Mouse (Mus musculus) hematopoietic stem cell, adult 5-6 weeks (primary cell): ENCODE data around the gene Dnaaf3. TPM values are rescaled to one million over a fixed set of nuclear protein-coding genes. Genes with fewer than 3 reads are reported as not detected.
"Not testable (repeated sequence)": the region's sequence is repeated elsewhere in the genome, so short reads cannot be mapped to it uniquely, and the experiment has no call there.

Experiments used
- ATAC-seq, 2 experiments: fragments of 125-278 bp in 1 of 2; replicated peaks in 1 of 2; 2 replicates each; pipeline ENCODE4 v1.8.0; 2016 to 2017; ENCODE audit warnings: inconsistent platforms in 2 of 2, mild to moderate bottlenecking in 2 of 2, moderate number of reproducible peaks in 2 of 2, low read depth in 1 of 2, moderate TSS enrichment in 1 of 2; ENCODE audit not compliant: low FRiP score in 2 of 2, poor library complexity in 2 of 2, severe bottlenecking in 2 of 2, insufficient read depth in 1 of 2, low TSS enrichment in 1 of 2
- total RNA-seq: library from RNA; stranded (forward); fragments of 172-1452, 232-1000 nt; gene quantifications from 2 replicates; pipeline ENCODE4 v1.2.3, GENCODE M21; 2017

Dnaaf3 gene
- total RNA-seq, result 2.4 and 2.6 TPM in 2 replicates

GRCm38 (mm10) chr7:4532005-4532729, at the start of gene Dnaaf3:
Dnaaf3 (minus strand) TSS chr7:4532453.
- peak; percentile 70 to 81 for ATAC-seq

DNA sequence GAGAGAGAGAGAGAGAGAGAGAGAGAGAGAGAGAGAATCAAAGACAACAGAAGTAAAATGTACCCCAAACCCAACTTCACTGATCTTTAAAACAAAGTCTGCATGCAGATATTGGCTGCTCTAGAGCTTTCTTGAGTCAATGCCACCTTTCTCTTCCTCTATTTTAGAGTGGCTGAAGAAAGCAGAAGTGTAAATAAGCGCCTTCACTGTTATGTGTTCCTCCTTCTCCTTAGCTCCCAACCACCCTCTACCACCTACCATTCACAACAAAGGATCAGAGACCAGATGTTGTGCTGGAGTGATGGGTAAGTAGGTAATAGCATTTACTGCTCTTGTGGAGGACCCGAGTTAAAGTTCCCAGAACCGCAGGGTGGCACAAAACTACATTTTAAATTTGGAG, 49.2 kb upstream of the Dnaaf3 start:
- peak; percentile 72 to 86 for ATAC-seq

- peak; percentile 71 to 78 for ATAC-seq
Measured at GRCm38 (mm10) chr7:4572361-4572760, 40.1 kb upstream of the Dnaaf3 start.

- ATAC-seq, result no peak
Measured at GRCm38 (mm10) chr7:4562660-4563059, 30.4 kb upstream of the Dnaaf3 start.

GRCm38 (mm10) chr7:4557167-4557560, 24.9 kb upstream of the Dnaaf3 start:
- no peak for ATAC-seq

DNA sequence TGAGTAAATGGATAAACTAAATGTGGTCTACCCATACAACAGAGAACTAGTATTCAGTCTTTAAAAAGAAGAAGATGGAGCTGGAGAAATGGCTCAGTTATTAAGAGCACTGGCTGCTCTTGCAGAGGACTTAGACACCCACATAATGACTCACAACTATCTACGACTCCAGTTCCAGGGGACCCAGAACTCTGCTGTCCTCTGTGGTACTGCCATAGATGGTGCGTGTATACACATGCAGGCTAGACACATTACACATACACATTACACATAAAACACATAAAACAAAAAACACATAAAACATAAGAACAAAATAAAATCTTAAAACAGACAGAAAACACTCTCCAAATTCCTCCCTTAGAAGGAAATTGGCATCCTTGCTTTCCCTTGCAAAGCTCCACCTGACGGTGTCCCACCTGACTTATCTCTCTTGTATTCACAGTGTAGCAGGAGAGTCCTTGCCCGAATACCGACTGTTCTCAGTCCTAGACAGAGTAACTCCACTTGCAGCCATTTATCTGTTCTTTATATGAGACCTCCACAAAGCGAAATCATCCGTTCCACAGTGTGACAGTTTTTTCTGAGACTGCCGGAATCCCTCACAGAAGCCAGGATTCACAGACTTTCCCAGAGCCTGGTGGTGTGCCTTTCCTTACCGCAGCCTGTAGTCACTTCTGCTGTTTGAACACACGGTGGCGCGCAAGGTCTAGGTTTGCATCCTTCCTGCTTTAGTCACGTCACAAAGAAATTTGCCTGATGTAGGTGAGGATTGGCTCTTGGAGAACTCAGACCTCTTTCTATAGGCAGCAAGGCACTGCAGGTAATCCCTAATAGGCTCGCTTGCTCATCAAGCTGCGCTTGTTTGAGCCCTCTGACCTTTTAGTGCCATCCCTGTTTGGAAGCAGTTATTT, 24.3 kb upstream of the Dnaaf3 start:
- ATAC-seq, result peak; percentile 98 to 99

GRCm38 (mm10) chr7:4547221-4547641, 15.0 kb upstream of the Dnaaf3 start, which contains the start of gene Syt5:
Syt5 (minus strand) TSS chr7:4547541.
- ATAC-seq, result peak in 1 of 2 experiments; percentile 15; a peak in 1 of 4 replicates

GRCm38 (mm10) chr7:4546591-4547131, 14.4 kb upstream of the Dnaaf3 start:
- ATAC-seq, result peak; percentile 42 to 52; a peak in 3 of 4 replicates

DNA sequence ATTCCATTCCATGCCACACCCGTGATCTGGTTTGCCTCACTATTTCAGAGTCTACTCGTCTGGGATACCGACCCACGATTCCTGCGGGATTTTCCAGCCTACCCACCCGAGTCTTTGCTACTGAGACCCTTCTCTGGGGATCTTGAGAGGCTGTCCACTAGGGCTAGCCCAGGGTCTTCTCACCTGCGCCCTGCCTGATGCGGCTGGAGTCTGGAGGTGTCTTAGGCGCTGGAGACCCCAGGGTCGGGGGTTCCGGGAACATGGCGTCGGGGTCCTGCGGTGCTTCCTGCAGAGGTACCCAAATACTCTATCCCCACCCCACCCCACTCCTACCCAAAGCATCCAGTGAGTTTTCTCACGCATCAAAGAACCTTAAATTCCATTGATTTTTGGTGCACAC, 13.8 kb upstream of the Dnaaf3 start:
- no peak for ATAC-seq

DNA sequence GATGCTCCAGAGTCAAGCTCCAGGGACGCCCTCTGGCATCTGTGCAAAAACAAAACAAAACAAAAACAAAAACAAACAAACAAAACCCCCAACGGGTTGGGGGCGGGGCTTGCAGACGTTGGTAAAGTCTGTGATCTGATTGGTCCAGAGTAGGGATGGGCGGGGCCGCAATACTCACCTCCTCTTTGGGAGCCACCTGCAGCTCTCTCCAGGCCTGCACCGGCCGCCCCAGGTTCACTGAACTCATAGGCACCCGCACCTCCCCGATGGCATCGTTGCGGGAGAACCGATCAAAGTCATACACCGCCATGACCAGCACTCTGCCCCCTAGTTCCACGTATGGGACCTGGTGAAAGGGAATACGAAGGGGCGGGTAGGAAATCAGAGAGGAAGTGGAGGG, 9.8 kb upstream of the Dnaaf3 start:
- no peak for ATAC-seq

GRCm38 (mm10) chr7:4541344-4541743, 9.1 kb upstream of the Dnaaf3 start:
- ATAC-seq, result no peak

GRCm38 (mm10) chr7:4539019-4539418, 6.8 kb upstream of the Dnaaf3 start:
- ATAC-seq, result no peak

GRCm38 (mm10) chr7:4537181-4537580, 4.9 kb upstream of the Dnaaf3 start:
- ATAC-seq, result no peak

GRCm38 (mm10) chr7:4536369-4536768, 4.1 kb upstream of the Dnaaf3 start:
- ATAC-seq, result no peak

- ATAC-seq, result not testable (repeated sequence)
Measured at GRCm38 (mm10) chr7:4530166-4530565, 2.1 kb downstream of the Dnaaf3 start.

DNA sequence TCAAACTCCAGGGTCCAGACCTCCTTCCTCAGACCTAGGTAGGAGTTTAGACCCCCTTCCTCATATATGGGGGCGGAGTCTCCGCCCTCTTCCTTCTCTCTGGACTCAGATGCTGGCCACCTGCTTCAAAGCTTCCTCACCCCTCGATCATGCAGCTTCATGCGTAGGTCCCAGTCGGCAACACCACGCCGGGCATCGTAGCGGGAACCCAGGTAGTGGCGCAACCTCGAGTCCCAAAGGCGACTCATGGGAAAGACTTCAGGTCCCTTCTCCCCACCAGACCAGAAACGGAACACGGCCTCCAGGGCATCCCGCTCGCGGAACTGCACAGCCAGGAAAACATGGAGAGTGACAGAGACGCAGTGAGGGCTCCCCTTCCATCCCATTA, 5.0 kb downstream of the Dnaaf3 start:
- ATAC-seq, result 0 out of 4 replicates have a peak, but pooled peaks of 1 of the 2 experiments have one; percentile 5

DNA sequence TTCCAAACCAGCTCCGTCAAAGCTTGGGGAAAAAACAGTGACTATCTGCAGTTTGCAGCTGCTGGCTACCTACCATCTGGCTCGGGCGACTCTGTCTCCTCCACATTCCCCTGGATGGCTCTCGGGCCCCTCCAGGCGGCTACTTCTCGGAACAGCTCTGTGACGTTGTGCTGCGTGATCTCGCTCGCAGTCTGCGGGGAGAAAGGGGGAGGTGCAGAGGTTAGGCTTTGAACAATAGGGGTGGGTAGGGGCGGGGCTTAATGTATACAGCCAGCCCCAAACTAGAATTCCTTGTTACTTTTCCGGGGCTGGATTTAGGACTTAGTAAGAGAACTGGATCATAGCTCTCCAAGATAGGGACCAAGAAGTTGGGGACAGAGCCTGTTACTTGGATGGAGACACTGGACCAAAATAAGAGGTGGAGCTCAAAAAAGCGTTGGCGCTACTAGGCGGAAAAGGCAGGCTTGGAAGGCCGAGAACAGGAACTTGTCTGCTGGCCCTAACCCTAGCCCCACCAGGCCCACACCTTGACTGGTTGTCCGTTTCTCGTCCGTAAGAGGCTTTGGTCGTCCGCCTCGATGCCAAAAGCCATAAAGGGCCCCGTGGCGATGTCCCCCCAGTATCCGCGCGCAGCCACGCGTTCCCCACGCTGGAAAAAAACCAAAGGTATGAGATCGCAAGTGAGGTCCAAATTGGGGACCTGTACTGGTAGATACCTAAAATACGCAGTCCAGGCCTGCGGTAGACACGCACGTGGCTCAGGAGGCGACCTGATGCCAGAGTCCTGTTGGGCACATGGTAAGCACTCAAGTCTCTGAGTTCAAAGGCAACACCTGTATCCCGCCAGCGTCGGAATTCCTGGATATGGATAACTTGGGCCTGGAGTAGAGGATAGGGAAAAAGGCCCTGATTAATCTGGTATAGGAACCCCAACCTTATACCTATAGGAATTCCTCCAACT, 5.6 kb downstream of the Dnaaf3 start:
- ATAC-seq, result peak; percentile 93 to 97
